Mouse (Mus musculus) frontal cortex, postnatal 25 days (tissue): Measurements from ENCODE around the gene Laptm5.

Experiments used
- DNase-seq, 2 experiments: peaks; one replicate each; pipeline ENCODE4 v3.0.0; 2022; ENCODE audit warnings: low spot score in 2 of 2

Gene Laptm5

DNA sequence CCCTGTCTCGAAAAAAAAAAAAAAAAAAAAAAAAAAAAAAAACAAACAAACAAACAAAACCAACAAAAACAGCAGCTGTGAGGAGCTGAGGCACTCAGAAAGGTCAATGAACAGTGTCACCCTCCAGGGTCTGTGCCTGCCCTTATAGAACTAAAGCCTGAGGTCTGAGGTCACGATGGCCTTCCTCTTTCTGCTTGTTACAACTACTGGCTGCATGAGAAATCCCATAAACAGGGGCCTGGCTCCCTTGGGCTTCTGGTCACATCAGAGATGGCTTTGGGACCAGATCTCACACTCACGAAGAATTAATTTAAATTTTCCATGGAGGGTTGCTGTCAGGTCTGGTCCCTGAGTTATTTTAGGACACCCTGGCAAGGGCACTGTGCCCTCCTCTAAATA lies 13.5 kb upstream of the Laptm5 start:
- no peak for DNase-seq

DNA sequence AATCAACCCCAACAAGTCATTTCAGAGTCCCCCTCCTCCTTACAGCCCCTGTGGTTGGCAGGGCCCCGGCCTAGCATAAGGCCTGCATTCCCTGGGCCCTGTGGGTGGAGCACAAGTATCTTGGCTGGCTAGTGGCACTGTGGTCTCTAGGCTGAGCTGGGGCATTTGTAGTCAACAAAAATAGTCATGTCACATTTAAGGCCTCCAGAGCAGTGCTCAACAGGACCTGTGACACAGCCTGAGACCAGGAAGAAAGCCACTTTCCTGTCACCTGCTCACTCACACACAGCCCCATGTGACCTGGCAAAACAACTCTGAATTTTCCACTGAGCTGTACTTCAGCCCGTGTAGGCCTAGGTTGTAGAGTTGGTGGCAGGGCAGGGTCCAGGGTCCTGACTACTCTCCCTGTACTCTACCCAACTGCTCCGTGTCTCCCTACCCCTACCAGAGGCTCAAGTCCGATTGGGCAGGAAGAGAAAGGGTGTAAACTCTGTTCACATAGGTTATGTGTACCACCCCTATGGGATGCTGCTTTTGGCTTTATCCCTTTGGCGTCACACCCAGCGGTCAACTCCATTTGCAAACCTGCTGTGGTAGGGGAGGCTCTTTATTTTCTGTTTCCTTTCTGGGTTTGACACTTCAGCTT lies 13.0 kb upstream of the Laptm5 start:
- no peak for DNase-seq

DNA sequence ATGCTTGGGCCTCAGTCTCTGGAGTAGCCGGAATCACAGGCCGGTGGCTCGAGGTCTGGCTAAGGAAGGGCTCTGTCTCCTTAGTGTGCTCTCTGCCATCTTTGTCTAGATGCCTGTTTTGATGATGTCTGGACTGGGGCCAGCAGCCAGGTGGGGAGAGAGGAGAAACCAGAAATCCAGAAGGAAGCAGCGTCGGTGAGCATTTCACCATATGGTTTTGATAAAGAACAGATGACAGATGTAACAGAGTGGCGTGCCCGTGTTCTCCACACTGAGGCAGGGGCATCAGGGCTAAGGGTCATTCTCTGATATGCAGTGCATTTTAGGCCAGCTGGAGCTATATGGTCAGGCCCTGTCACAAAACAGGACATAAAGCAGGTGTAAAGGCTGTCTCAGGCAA lies 12.2 kb upstream of the Laptm5 start:
- no peak for DNase-seq

DNA sequence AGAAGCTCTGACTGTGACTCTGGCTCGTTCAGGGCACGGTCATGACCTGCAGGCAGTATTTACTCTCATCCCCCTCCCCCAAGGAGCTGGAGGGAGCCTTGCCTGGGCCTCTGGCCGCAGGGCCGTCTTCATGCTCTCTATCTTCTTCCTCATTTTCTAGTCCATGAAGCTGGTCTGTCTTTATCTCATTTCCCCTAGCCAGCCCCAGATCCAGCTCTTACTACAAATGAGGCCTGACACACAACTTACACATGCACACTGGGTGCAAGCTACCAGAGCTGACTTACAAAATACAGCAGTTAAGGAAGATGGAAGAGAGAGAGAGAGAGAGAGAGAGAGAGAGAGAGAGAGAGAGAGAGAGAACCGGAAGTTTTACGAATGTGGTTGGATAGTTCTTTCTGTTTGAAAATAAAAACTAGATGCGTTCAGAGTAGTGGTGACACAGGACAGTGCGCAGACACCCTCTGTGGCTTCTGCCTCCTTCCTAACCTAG lies 10.6 kb upstream of the Laptm5 start:
- no peak for DNase-seq

DNA sequence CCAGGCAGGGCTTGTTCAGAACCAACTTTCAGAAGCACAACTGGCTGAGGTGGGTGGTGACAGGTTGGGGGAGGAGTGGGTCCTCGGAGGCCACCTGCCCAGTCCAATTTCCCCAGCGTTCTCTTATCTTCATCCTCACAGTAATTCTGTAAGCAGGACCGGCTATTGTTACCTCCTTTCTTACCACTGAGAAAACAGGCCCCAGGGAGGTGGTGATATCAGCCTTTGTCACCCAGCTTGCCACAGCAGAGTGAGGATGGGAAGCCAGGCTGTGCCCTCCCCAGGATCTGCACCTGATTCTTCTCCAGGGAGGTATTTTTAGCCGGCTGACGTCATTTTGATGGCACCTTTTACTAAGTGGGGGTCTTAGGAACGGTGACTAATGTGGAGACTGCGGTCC lies 7.9 kb upstream of the Laptm5 start:
- no peak for DNase-seq

DNA sequence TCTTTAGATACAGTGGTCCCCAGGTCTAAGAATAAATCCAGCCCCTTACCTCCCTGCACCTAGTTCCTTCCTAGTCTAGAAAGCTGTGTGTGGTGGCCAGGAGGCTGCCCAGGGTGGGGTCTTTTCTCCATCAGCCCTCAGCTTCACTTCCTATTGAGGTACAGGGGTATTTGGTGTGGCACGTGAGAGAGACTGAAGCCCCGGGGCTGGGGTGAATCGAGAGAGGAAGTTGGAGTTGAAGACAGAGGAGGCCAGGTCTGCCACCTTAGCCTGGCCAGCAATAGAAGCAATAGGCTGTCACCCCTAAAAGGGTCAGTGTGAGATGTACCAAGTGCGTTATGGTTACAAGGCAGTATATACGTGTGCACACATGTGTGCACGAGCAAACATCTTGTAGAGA lies 7.0 kb upstream of the Laptm5 start:
- no peak for DNase-seq

DNA sequence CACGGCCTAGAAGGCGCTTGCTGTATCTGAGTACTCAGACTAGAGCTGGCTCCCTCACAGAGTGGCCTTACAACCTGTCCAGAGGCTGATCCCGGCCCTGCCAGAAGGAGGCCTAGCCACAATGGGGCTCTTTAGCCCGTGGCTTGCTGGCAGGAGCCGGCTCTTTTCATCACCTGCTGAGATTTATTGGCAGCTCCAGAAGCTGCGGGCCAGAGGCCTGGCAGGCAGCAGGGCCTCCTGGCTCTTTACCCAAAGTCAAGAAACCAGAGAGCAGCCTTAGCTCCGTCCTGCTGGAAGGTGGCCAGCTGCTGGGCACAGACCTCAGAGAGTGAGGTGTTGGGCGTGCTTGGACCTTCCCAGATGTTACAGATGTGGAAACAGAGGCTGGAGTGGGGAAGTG lies 6.6 kb upstream of the Laptm5 start:
- no peak for DNase-seq

DNA sequence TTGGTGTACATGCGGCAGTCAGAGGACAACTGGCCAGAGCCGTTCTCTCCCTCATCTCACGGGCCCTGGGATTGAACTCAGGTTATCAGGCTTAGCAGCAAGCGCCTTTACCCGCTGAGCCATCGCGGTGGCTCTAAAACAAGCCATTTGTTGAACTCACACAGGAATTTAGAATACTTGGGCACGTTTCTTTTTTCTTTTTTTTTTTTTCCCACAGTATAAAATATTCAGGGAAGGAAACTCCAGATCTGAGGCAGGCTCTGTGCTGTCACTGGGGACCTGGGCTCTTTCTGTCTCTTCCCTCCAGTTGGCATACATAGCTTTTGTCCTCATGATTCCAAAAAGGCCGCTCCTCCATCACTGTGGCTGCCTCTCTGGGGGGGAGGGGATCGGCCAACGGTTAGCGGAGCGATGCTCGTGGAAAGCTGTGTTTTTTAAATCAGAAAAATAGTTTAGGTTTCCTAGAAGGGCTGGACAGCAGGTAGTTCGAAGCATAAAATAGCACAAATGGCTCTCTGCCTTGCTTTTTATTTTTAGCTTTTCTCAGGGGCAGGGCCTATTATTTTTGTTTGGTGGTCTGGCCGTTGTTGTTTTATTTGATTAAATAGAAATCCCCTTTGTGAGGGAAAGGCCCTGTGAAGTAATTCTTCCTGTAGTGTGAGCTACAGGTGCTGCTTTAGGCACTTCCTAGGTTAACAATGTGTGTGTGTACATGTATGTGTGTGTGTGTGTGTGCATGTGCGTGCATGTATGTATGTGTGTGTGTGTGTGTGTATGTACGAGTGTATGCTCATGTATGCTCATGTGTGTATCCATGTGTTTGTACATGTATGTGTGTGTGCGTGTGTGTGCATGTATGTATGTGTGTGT lies 5.5 kb upstream of the Laptm5 start:
- no peak for DNase-seq

DNA sequence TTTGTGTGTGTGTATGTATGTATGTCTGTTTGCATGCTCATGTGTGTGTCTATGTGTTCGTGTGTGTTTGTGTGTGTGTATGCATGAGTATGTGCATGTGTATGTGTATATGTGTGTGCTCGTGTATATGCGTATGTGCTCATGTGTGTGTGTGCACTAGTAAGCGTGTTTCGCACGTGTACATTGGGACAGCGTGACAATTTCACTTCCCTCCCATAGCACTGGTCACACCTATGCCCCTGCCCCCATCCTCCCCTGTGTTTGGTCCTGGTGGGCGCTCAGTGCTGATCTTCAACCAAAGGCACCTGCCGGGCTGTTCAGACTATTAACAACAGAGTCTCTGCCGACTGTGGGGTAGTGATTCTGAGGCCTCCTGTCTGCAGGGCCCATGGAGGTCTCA lies 4.8 kb upstream of the Laptm5 start:
- no peak for DNase-seq

DNA sequence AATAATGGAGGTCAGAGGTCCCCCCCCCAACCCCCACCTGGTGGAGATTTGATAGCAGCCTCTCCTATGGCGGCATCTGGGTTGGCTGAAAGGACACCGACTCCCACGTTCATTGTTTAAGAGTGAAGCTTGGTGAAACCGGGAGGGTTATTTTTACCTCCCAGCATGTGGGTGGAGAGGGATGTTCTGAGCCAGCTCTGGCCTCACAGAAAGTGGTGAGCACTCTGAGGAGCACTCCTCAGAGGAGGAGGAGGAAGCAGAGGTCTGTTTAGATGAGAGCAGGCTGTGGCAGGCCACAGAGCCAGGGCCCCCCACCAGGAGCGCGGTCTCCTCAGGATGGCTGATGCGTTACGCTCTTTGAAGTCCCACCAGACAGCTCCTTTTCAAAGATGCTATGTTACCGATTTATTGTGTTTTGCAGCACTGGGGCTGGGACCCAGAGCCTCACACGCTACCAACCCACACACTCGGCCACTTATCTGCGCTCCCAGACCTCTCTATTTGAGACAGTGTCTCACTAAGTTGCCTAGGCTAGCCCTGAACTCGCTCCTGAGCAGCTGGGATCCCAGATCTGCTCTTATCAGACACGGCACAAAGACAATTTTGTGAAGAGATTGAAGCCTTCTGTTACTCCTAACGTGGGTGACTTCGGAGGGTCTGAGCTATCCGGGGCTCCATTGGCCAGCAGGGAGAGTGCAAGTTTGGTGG lies 3.6 kb upstream of the Laptm5 start:
- peak in 1 of 2 experiments; percentile 24 for DNase-seq

DNA sequence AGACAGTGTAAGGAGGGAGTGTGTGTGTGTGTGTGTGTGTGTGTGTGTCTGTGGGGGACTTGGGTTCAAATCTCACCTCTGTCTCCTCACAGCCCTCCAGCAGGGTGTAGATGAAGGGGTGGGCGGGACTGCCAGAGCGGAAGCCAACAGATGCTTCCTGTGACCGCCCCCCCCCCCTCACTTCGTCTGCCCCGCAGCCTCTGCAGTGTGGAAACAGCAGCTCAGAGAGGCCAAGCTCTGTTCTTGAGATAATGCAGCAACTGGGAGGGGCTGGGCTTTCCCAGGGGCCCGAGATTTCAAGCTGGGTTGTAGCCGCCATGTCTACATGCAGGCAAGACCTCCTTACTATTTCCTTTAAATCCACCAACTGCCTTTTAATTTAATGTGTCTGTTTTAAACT lies 2.3 kb upstream of the Laptm5 start:
- DNase-seq = no peak

DNA sequence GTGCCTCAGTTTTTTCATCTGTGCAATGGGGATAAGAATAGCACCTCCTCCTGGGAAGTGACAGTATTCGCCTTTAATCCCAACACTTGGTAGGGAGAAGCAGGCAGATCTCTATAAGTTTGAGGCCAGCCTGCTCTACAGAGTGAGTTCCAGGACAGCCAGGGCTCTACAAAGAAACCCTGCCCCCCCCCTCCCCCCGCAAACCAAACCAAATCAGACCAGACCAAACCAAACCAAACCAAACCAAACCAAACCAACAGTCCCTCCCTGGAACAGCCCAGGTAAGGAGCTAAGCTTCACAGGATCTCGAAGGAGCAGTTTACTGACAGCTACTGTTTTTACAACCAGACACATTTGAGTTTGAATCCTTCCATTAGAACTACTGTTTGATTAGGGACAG lies 299 bp upstream of the Laptm5 start:
- no peak for DNase-seq

DNA sequence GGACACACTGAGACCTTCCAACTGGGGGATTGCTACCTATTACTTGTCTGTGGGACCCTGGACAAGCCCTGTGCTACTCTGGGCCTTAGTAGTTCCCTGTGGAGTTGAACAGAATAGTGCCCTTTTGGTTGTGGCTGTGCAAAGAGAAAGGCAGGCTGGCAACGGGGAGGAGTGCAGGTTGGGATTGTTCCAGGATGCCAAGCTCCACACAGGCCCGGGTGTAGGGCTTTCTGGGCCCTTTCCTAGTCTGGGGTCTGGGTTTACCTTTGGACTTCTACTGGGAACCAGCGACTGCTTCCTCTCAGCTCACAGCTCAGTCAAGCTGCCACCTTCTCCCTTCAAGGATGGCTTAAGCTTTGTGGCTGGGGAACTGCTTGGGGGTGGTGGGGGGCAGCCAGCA lies 586 bp downstream of the Laptm5 start:
- DNase-seq = no peak

DNA sequence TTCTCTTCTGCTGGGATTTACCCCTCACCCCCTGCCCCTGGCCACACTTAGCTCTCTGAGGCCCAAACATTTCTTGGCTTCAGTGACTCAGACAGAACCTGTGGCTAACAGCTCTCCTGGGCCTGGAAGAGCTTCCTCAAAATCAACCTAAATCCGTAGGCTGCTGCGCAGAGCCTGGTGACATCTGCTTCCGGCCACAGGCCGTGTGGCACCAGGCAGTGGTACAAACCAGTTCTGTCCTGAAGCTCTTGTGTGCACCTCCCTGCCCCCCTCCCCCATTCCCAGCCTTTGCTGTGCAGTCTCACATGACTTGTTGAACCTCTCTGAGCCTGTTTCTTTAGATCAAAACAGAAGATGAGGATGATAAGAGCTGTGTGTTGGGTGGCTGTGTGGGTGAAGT lies 1.1 kb downstream of the Laptm5 start:
- no peak for DNase-seq

DNA sequence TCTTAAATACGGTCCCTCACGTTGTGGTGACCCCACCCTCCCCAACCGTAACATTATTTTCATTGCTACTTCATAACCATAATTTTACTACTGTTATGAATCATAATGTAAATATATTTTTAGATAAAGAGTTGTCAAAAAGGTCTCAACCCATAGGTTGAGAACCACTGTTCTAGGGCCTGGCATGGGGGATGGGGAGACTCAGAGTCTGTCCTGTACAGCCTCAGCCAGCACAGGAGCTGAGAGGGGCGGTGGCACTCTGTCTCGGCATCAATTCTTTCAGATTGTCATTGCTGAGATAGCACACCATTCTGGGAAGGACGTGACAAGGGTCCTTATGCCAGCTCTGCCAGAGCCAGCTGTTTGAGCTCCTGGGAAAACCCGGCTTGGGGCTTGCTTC lies 1.6 kb downstream of the Laptm5 start:
- no peak for DNase-seq

DNA sequence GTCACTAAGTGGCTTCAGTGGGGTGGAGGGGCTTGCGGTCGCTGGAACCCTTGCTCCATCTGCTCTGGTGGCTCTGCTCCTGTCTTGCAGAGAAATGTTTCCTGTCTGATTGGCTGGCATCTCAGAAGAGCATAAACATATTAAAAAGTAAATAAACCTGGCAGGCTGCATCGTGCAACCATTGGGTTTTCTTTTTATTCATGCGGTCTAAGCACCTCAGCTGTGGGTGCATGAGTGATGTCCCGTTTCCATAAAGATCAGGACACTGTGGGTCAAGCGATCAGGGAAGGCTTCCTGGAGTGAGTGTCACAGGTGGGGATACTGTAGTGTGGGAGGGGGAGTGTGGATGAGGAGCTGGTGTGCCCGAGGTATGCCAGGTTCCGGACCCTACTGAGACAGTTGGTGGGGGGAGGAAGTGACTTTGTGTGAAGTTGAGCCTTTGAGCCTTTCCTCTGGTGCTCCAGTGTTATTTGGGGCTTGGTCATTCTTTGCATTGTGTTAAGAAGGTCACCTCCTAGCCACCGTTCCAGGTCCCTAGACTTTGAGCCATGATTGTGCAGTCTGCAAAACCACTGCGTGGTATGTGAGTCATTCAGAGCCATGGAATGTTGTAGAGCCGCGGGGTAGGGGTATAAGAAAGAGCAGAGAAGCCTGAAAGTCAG lies 2.2 kb downstream of the Laptm5 start:
- no peak for DNase-seq

DNA sequence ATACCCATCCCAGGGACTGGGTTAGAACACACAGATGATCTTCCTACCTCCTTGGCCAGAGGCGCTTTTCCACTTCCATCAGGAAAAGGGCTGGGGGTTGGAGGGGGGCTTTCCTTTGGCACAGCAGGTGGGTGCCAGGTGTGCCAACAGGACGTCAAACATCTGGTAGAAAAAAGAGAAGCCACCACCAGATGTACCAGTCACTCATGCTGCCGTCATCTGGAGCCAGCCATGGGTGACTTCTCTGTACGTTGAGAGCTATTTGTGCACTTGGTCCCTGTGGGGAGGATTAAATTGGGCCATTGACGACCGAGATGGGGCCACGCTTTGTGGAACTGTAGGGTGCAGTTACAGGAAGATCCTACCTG lies 2.7 kb downstream of the Laptm5 start:
- no peak for DNase-seq

DNA sequence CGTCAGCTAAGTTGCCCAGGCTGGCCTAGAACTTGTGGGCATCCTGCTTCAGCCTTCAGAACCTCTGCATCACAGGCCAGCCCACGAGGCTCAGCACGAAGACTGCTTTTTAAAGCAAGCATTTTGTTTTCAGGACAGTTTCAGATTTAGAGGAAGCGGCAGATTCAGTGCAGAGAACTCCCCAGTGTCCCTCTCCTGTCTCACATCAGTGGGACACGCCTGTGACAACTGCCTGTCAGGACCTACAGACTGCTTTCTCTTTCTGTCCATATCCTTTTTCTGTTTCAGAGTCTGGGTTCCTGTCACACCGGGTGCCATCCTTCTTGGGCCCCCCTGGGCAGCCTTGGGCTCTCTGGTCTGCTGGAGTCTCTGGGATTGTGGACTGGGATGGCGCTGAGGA lies 3.7 kb downstream of the Laptm5 start:
- no peak for DNase-seq

DNA sequence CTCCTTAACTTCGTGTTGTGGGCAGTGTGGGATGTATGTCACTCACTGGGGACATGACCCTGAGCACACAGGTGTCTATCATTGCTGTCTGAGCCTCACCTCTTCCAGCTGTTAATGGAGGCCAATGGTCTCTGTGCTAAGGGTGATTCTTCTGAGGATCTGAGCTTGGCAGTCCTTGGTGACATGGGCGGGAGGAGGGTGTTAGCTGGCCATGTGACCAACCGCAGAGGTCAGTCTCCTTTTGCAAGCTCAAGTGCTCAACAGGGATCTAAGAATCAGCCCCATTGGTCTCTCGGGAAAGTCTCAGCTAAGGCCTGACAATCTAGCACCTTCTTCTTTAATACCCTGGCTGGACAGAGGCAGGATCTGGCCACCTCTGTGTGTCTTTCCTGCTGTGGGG lies 4.6 kb downstream of the Laptm5 start:
- DNase-seq = no peak

DNA sequence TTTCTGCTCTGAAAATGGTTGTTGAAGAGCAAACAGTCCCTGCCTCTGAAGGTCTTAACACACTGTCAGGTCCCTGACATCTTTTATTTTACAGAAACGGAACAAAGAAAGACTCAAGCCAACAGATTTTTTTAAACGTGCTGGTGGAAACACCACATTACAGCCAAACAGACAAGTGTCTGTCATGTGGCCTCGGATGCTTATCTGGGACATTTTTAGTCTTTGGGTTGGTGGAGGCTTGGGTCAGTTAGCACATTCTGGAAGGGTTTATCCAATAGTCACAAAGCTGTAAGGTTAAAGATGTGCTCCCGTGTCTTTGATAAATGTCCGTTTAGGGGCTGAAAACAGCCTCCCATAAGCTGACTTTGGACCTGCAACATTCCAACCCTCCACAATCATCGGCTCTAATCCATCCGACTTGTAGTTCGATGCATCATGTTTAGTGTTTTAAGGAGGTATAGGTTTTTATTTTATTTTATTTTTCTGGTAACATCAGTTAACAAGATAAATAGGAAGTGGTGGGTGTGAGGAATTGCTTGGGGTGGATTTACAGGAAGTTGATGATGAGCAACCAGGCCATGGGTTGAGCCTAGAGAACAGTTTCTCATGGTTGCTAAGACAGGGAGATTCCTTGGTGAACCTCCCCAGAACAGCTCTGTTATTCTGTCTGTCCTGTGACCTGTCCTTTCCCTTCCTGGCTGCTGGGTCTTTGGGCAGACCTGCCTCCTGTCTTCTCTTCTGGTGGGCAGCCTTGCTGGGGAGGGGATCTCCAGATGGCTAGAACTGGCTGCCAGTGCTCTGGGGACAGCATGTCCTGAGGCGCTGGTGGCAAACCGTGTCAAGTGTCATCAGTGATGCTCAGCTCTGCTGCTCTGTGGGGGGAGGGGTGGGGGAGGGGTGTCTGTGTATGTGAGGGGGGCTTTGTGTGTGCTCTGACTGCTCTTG lies 6.2 kb downstream of the Laptm5 start:
- no peak for DNase-seq

DNA sequence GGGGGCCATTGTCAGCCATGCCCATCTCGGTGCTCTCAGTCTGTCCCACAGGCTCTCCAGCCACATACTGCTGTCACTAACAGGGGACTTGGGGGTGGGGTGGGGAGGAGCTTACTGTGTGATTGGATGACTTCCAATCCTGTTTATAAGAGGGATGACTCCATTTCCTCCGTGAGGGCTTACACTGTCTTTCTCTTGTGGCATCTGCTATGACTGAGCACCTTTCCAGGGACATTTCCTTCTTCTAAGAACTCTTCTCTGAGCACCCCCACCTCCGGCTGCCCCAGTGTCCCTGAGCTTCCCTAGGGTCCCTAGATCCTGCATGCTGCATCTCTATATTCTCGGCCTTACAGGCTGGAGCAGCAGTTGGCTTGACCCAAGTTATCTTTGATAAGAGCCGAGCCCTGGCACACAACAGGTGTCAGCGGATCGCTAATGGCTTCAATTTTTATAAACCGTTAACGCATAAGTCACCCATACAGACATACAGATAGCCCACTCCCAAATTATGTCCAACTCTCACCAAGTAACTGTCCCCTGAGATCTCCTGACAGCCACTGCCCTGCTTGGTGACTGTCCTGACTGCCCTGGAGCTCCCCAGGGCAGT lies 6.9 kb downstream of the Laptm5 start:
- no peak for DNase-seq
